Mouse (Mus musculus): ENCODE data around the gene Tmtc1. TPM values are rescaled to one million over a fixed set of nuclear protein-coding genes. Genes with fewer than 3 reads are reported as not detected.
A peak's percentile ranks its signal among the peaks of the same experiment; 100 is the strongest.

Tmtc1 gene
- total RNA-seq, 2 experiments from 2014 or later, result 18.7 to 24.0 TPM

- no peak for DNase-seq
Observed at GRCm38 (mm10) chr6:148367094-148367539, 77.1 kb downstream of the Tmtc1 start.

- no peak for DNase-seq
Observed at GRCm38 (mm10) chr6:148366629-148367028, 77.6 kb downstream of the Tmtc1 start.

GRCm38 (mm10) chr6:148363162-148363561 lies 81.0 kb downstream of the Tmtc1 start:
- no peak for DNase-seq

GRCm38 (mm10) chr6:148362475-148362874 lies 81.7 kb downstream of the Tmtc1 start:
- DNase-seq, result no peak

GRCm38 (mm10) chr6:148359348-148359905 lies 84.8 kb downstream of the Tmtc1 start:
- DNase-seq, result no peak

GRCm38 (mm10) chr6:148358580-148359246 lies 85.5 kb downstream of the Tmtc1 start:
- DNase-seq, result no peak

- DNase-seq, result no peak
Observed at GRCm38 (mm10) chr6:148356141-148356540, 88.0 kb downstream of the Tmtc1 start.

- peak; percentile 89 for DNase-seq
Observed at GRCm38 (mm10) chr6:148354509-148355474, 89.4 kb downstream of the Tmtc1 start.

GRCm38 (mm10) chr6:148354151-148354508 lies 90.1 kb downstream of the Tmtc1 start:
- no peak for DNase-seq

- DNase-seq, result no peak
Observed at GRCm38 (mm10) chr6:148345001-148345400, 99.2 kb downstream of the Tmtc1 start.

GRCm38 (mm10) chr6:148342191-148342590 lies 102.0 kb downstream of the Tmtc1 start:
- DNase-seq, result no peak

GRCm38 (mm10) chr6:148341765-148342164 lies 102.4 kb downstream of the Tmtc1 start:
- DNase-seq, result no peak

GRCm38 (mm10) chr6:148338326-148338957 lies 105.7 kb downstream of the Tmtc1 start:
- no peak for DNase-seq

- DNase-seq, result no peak
Observed at GRCm38 (mm10) chr6:148336290-148336955, 107.8 kb downstream of the Tmtc1 start.

GRCm38 (mm10) chr6:148331916-148332315 lies 112.3 kb downstream of the Tmtc1 start:
- no peak for DNase-seq

- DNase-seq, result no peak
Observed at GRCm38 (mm10) chr6:148329976-148330375, 114.2 kb downstream of the Tmtc1 start.

GRCm38 (mm10) chr6:148328928-148329327 lies 115.3 kb downstream of the Tmtc1 start:
- no peak for DNase-seq

- no peak for DNase-seq
Observed at GRCm38 (mm10) chr6:148328130-148328529, 116.1 kb downstream of the Tmtc1 start.

GRCm38 (mm10) chr6:148318736-148319135 lies 125.5 kb downstream of the Tmtc1 start:
- no peak for DNase-seq

GRCm38 (mm10) chr6:148315571-148316080 lies 128.6 kb downstream of the Tmtc1 start:
- no peak for DNase-seq

- DNase-seq, result no peak
Observed at GRCm38 (mm10) chr6:148315106-148315505, 129.1 kb downstream of the Tmtc1 start.

GRCm38 (mm10) chr6:148310981-148311380 lies 133.2 kb downstream of the Tmtc1 start:
- no peak for DNase-seq

All from heart, postnatal 4 days (tissue).